Mouse (Mus musculus) midbrain, embryonic 15.5 days (tissue): ENCODE results near the gene Shc1. TPM values are rescaled to one million over a fixed set of nuclear protein-coding genes. Genes with fewer than 3 reads are reported as not detected.
A peak's percentile ranks its signal among the peaks of the same experiment; 100 is the strongest.

ENCODE experiments used
- ATAC-seq: fragments of 200-750 bp; cut with Nextera tagmentation; replicated peaks from 2 replicates; pipeline ENCODE4 v1.8.0; 2017; ENCODE audit warnings: moderate TSS enrichment
- H3K27ac ChIP-seq: fragments of 300-500 bp; sonication (generic); 2 replicates; pipeline ENCODE4 v1.5.1; 2015; ENCODE audit warnings: mild to moderate bottlenecking, inconsistent platforms
- H3K27me3 ChIP-seq: fragments of 300-500 bp; sonication (generic); replicated peaks from 2 replicates; pipeline ENCODE4 v1.6.1; 2015; ENCODE audit warnings: inconsistent platforms
- H3K36me3 ChIP-seq: fragments of 300-500 bp; sonication (generic); replicated peaks from 2 replicates; pipeline ENCODE4 v1.6.1; 2015; ENCODE audit warnings: inconsistent platforms
- H3K4me1 ChIP-seq: fragments of 300-500 bp; sonication (generic); 2 replicates; pipeline ENCODE4 v1.6.1; 2015; ENCODE audit warnings: inconsistent platforms
- H3K4me2 ChIP-seq: fragments of 300-500 bp; sonication (generic); 2 replicates; pipeline ENCODE4 v1.6.1; 2015; ENCODE audit warnings: inconsistent platforms, mild to moderate bottlenecking, moderate library complexity
- H3K4me3 ChIP-seq: fragments of 300-500 bp; sonication (generic); 2 replicates; pipeline ENCODE4 v1.5.1; 2015; ENCODE audit warnings: mild to moderate bottlenecking, inconsistent platforms
- H3K9ac ChIP-seq: fragments of 300-500 bp; sonication (generic); 2 replicates; pipeline ENCODE4 v1.6.1; 2015; ENCODE audit warnings: mild to moderate bottlenecking, inconsistent platforms
- H3K9me3 ChIP-seq: fragments of 300-500 bp; sonication (generic); 2 replicates; pipeline ENCODE4 v1.6.1; 2016; ENCODE audit warnings: inconsistent platforms
- WGBS: fragments of 180-500 bp; shearing (Covaris S2); methylation state at CpG from one replicate; pipeline ENCODE4 v1.1.7; 2015; ENCODE audit warnings: mixed read lengths; 5-methylcytosine and 5-hydroxymethylcytosine counted together
- polyA plus RNA-seq: library from polyadenylated mRNA; unstranded; fragments of >200 nt; fragmentation: Nextera tagmentation; extraction: Ambion mirVana; gene quantifications from 2 replicates; pipeline ENCODE4 v1.2.1, GENCODE M21; 2015

The Shc1 gene
- polyA plus RNA-seq = 17.2 and 19.8 TPM in 2 replicates

- Histone ChIP-seq H3K36me3 (peaks cover 10% of the 10 kb centered on the region), H3K27ac (peak within 1 kb of the TSS; percentile 83), H3K4me1 (peaks cover 37% of the 10 kb centered on the region), H3K9ac (peak within 1 kb of the TSS; percentile 65), H3K27me3 (no peaks in the 10 kb centered on the region), H3K9me3 (no peaks in the 10 kb centered on the region), H3K4me3 (peak within 1 kb of the TSS; percentile 60), H3K4me2 (peak within 1 kb of the TSS; percentile 98)
- under 1% methylated on average over 39 of the region's 39 CpGs for WGBS
- ATAC-seq = peak; percentile 97
Measured at GRCm38 (mm10) chr3:89418170-89418860, at the start of gene Shc1, which contains the start of gene Cks1b. Gene Shc1 (plus strand): TSS chr3:89418443. Gene Cks1b (minus strand): TSS chr3:89418383.

DNA sequence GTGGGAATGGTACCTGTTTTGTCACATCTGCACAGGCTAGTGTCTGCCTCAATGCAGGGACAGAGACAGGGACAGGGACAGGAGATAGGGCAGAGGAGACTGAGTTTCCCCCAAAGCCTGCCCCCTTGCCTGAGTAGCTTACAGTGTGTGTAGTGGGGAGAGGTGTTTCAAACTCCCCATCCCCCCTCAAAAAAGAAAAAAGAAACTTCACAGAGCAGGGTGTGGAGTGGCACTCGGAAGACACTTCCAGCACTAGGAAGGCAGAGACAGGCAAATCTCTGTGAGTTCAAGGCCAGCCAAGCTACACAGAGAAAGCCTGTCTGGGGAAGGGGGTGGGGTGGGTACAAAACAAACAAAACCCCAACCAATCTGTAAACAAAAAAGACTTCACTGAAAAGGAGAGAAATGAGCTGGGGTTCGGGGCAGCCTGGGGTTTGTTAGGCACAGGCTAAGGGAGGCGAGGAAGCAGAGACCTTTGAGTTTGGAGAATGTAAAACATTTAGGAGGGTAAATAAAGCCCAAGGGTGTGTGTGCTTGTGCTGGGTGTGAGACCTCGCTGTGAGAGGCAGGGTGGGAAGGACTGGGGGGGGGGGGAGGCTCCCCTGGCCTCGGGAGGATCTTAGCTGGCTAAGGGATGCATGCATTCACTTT is 44.5 kb upstream of the Shc1 start:
- Histone ChIP-seq H3K4me3 (no peak overlapping the region), H3K9me3 (no peaks in the 10 kb centered on the region), H3K4me2 (no peak overlapping the region), H3K36me3 (no peaks in the 10 kb centered on the region), H3K27ac (no peak overlapping the region), H3K27me3 (no peaks in the 10 kb centered on the region), H3K4me1 (peaks cover 7% of the 10 kb centered on the region), H3K9ac (no peak overlapping the region)
- no peak for ATAC-seq
- 46% methylated on average over 5 of the region's 5 CpGs for WGBS

- Histone ChIP-seq H3K9ac (no peak overlapping the region), H3K4me1 (peaks cover 14% of the 10 kb centered on the region), H3K9me3 (no peaks in the 10 kb centered on the region), H3K27ac (no peak overlapping the region), H3K4me3 (no peak overlapping the region; the same call in 1 of the 2 replicates), H3K36me3 (no peaks in the 10 kb centered on the region), H3K27me3 (no peaks in the 10 kb centered on the region), H3K4me2 (peak overlapping the region; percentile 75)
- WGBS = 53% methylated on average over 4 of the region's 4 CpGs
- peak; percentile 25; the same call in 1 of the 2 replicates for ATAC-seq
Measured at GRCm38 (mm10) chr3:89377831-89378230, 40.4 kb upstream of the Shc1 start.

- Histone ChIP-seq H3K4me1 (peaks cover 14% of the 10 kb centered on the region), H3K9ac (peak overlapping the region; percentile 55), H3K36me3 (no peaks in the 10 kb centered on the region), H3K4me2 (peak overlapping the region; percentile 75), H3K27me3 (no peaks in the 10 kb centered on the region), H3K27ac (no peak overlapping the region), H3K4me3 (peak overlapping the region; percentile 44), H3K9me3 (no peaks in the 10 kb centered on the region)
- 3% methylated on average over 29 of the region's 29 CpGs for WGBS
- ATAC-seq = peak; percentile 83
Measured at GRCm38 (mm10) chr3:89378394-89379067, 39.7 kb upstream of the Shc1 start.

- H3K27ac ChIP-seq = no peak overlapping the region
- no peaks in the 10 kb centered on the region for H3K36me3 ChIP-seq
- 91% methylated on average over 31 of the region's 31 CpGs for WGBS
- H3K9me3 ChIP-seq = no peaks in the 10 kb centered on the region
- H3K9ac ChIP-seq = no peak overlapping the region
- peaks cover 14% of the 10 kb centered on the region for H3K4me1 ChIP-seq
- H3K4me2 ChIP-seq = peak overlapping the region; percentile 75; the same call in 1 of the 2 replicates
- H3K27me3 ChIP-seq = no peaks in the 10 kb centered on the region
- H3K4me3 ChIP-seq = no peak overlapping the region
- no peak for ATAC-seq
Measured at GRCm38 (mm10) chr3:89379388-89380131, 38.7 kb upstream of the Shc1 start.

GRCm38 (mm10) chr3:89380291-89380690 is 38.0 kb upstream of the Shc1 start:
- no peak overlapping the region for H3K27ac ChIP-seq
- H3K27me3 ChIP-seq = no peaks in the 10 kb centered on the region
- H3K4me1 ChIP-seq = peaks cover 19% of the 10 kb centered on the region
- no peaks in the 10 kb centered on the region for H3K9me3 ChIP-seq
- ATAC-seq = no peak
- H3K4me3 ChIP-seq = no peak overlapping the region
- 95% methylated on average over 14 of the region's 14 CpGs for WGBS
- no peak overlapping the region for H3K9ac ChIP-seq
- H3K4me2 ChIP-seq = no peak overlapping the region
- H3K36me3 ChIP-seq = no peaks in the 10 kb centered on the region

DNA sequence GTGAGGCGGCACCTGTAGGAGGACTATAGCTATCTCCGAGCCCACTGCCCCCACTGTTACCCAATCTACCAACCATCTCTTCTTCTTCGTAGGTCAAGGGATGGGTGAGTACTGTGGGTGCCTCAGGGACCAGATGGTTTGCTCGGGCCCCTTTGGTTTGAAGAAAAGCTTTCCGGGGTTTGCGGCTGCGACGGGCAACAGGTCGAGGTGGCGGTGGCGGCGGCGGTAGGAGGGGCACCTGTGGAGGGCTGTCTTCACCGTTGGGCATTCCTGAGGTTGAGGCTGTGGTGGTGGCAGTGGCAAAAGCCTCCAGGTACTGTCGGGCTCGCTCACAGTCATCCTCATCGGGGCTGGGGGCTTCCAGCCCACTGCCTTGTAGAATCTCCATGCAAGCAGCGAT is 37.5 kb upstream of the Shc1 start:
- WGBS = 97% methylated on average over 18 of the region's 18 CpGs
- no peak overlapping the region for H3K9ac ChIP-seq
- no peaks in the 10 kb centered on the region for H3K36me3 ChIP-seq
- H3K27ac ChIP-seq = no peak overlapping the region
- no peaks in the 10 kb centered on the region for H3K27me3 ChIP-seq
- no peak overlapping the region for H3K4me2 ChIP-seq
- peaks cover 19% of the 10 kb centered on the region for H3K4me1 ChIP-seq
- H3K4me3 ChIP-seq = no peak overlapping the region
- H3K9me3 ChIP-seq = no peaks in the 10 kb centered on the region
- ATAC-seq = no peak

DNA sequence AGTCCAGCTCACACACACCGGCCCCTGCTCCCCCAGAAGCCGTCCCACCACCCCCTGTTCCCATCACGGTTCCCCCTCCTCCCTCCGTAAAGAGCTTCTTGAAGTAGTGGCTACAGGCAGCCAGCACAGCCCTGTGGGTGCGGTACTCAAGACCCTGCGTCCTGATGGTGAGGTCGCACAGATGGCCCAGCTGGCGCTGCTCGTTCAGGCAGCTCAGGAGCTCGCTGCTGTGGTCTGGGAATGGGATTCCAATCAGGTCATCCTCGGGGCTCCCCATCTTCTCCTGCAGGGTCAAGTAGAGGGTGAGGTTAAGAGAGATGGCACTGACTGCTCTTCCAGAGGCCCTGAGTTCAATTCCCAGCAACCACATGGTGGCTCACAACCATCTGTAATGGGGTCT is 37.0 kb upstream of the Shc1 start:
- WGBS = 86% methylated on average over 11 of the region's 11 CpGs
- Histone ChIP-seq H3K27me3 (no peaks in the 10 kb centered on the region), H3K4me1 (peaks cover 19% of the 10 kb centered on the region), H3K4me3 (no peak overlapping the region), H3K36me3 (no peaks in the 10 kb centered on the region), H3K9ac (no peak overlapping the region), H3K27ac (no peak overlapping the region), H3K9me3 (no peaks in the 10 kb centered on the region), H3K4me2 (no peak overlapping the region)
- ATAC-seq = no peak

DNA sequence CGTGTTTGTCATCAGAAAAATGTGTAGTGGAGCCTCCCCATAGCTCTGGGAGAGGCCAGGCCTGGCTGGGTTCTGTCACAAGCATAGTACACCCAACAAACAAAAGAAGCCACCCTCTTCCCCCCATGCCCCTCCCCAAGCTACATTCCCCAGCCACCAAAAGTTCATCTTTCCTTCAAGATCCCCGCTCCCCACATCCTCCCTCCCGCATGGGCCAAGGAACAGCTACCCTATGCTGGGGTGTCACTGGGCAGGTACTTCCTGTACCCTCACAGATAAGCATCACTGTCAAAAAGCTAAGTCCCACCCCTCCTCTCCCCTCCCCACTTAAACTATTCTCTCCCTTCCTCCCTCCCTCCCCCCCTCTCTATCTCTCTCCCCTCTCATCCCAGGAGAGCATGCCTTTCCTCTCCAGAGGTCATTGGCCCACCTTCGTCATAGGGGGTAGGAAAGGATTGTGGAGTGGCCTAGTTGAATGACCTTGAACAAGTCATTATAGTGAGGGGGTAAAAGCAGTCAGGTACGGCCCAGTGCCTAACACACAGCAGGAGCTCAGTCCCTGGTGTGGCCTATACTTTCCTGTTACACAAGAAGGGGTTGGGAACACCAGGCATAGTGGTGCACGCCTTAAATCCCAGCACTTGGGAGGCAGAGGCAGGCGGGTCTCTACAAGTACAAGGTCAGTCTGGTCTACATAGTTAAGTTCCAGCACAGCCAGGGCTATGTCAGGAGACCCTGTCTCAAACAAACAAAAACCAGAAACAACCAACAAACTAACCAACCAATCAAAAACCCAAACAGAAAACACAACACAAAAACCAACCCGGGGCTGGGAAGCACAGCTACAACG is 36.0 kb upstream of the Shc1 start:
- no peaks in the 10 kb centered on the region for H3K36me3 ChIP-seq

DNA sequence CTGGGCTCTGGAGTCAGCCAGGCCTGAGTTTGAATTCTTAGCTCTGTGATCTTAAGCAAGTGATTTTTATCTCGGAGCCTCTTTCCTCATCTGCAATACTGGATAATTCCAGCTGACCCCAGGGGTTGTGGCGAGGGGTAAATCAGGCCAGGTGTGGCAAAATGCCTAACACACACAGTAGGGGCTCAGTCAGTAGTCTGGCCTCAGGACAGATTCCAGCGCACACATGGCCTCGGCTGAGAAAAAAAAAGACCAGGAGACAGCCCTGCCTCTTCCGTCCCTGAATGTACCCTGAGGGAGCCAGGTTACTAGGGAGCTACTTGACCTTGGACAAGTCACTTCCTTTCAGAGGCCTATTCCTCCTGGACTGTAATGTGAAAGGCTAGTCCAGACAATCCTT is 35.3 kb upstream of the Shc1 start:
- no peaks in the 10 kb centered on the region for H3K9me3 ChIP-seq
- H3K4me3 ChIP-seq = no peak overlapping the region
- H3K4me2 ChIP-seq = no peak overlapping the region
- H3K27me3 ChIP-seq = no peaks in the 10 kb centered on the region
- ATAC-seq = no peak
- H3K9ac ChIP-seq = no peak overlapping the region
- peaks cover 19% of the 10 kb centered on the region for H3K4me1 ChIP-seq
- H3K36me3 ChIP-seq = no peaks in the 10 kb centered on the region
- H3K27ac ChIP-seq = no peak overlapping the region
- 90% methylated on average over 5 of the region's 5 CpGs for WGBS

More for the DNA sequence above, 36.0 kb upstream of the Shc1 start:
- WGBS = 90% methylated on average over 9 of the region's 9 CpGs
- no peak for ATAC-seq
- H3K4me3 ChIP-seq = no peak overlapping the region
- no peaks in the 10 kb centered on the region for H3K27me3 ChIP-seq
- H3K9me3 ChIP-seq = no peaks in the 10 kb centered on the region
- no peak overlapping the region for H3K9ac ChIP-seq
- H3K4me2 ChIP-seq = no peak overlapping the region
- H3K27ac ChIP-seq = no peak overlapping the region
- peaks cover 19% of the 10 kb centered on the region for H3K4me1 ChIP-seq

GRCm38 (mm10) chr3:89383651-89384255 is 34.5 kb upstream of the Shc1 start:
- Histone ChIP-seq H3K27ac (no peak overlapping the region), H3K4me2 (no peak overlapping the region), H3K4me1 (peaks cover 11% of the 10 kb centered on the region), H3K9ac (no peak overlapping the region), H3K27me3 (no peaks in the 10 kb centered on the region), H3K9me3 (no peaks in the 10 kb centered on the region), H3K4me3 (no peak overlapping the region), H3K36me3 (no peaks in the 10 kb centered on the region)
- no peak for ATAC-seq
- 88% methylated on average over 5 of the region's 5 CpGs for WGBS
